Mouse (Mus musculus): ENCODE data around the gene Grap2.

- TF ChIP-seq CTCF (IDR thresholded peaks at IDR 0.05; ENCODE audit: low read depth, low read length), result no peak
- TF ChIP-seq TAL1 (conservative IDR thresholded peaks at IDR 0.05; ENCODE audit: low read depth, low read length), result no peak
Measured at GRCm38 (mm10) chr15:80688536-80688935, 116.1 kb downstream of the Grap2 start.

Measured in G1E (cell line).